Mouse (Mus musculus): ENCODE measurements at regions not wholly inside any gene's neighbourhood (a gene's known extent, or its start where the extent isn't known, plus 50 kb on each side); places are given as distances from the start of the nearest gene placed in this dataset.

DNA sequence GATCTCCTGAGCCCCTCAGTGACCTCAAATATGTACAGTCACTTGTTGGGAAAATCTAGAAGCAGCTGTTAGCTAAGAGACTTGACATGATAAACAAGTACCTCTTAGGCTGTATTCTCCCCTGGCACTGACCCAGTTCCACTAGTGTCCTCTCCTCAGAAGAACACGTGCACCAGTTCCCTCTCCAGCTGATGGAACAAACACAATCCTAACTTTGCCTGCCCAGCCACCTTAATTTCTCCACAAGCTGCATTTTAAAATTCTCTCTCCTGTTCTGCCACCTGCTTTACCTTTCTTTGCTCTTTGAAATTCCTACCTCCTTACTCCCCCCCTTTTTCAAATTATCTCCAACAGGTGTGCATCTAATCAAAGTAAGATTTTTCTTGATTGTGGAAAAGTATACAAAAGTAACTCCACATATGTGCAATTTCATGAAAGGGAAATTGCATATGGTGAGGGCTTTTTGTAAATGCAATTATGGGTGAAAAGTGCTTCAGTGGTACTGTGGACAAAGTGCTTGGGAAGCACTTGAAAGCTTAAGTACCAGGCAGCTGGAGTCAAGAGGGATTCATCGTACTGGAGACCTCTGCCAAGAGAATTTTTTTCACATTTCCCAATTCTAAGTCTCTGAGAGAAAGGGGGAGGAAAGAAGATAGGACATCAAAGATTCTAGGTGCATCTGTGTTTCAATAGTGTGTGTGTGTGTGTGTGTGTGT is 590.7 kb upstream of the Acvr2a start:
- DNase-seq (ENCODE audit: low spot score in 2 of 2), result no peak

DNA sequence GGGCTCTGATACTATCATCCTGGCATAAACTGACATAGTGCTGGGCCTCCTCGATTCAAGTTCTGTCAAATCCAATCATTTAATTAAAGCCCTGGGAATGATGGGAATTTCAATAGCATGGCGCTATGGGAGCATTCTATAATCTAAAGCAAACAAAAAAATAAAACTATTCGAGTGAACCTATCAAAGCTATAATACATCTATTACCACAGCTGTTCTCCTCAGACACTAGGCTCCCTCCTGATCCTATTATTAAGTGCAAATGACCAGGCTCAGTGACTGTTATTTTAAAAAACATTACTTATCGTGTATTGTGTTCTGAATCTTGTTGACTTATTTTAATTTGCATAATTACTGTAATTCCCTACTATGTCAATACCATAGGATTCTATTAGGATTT is 563.7 kb upstream of the Acvr2a start:
- DNase-seq (ENCODE audit: low spot score in 2 of 2), result no peak

DNA sequence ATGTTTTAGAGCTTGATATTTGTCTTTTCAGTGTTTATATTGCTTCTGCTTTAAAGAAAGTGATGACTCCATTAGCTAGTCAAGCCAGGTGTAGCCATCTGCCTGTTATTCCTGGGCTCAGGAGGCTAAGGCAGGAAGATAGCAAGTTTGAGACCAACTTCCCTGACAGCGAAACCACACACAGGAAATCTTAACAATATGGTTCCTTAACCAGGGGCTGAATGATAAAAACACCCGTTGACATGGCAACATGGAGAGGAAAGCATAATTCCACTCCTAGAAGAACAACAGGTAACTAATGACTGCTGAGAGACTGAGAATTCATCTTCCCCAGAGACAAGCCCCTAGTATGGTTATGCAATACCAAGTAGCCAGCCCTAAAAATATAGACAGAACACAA is 553.6 kb upstream of the Acvr2a start:
- DNase-seq (ENCODE audit: low spot score in 2 of 2), result no peak
